Mouse (Mus musculus): ENCODE measurements around the gene Ninj1.

- no peak for TF ChIP-seq CTCF (IDR thresholded peaks at IDR 0.05; ENCODE audit: borderline replicate concordance, insufficient read depth, low read length)
- TF ChIP-seq POLR2A (IDR thresholded peaks at IDR 0.05; ENCODE audit: low read depth, low read length), result no peak
Measured at GRCm38 (mm10) chr13:49216808-49217561, 29.7 kb downstream of the Ninj1 start.
